Mouse (Mus musculus) heart, postnatal 0 days (tissue): ENCODE data around the gene Il2rb. TPM values are rescaled to one million over a fixed set of nuclear protein-coding genes. Genes with fewer than 3 reads are reported as not detected.

Experiments used
- ATAC-seq: fragments of 200-750 bp; cut with Nextera tagmentation; 2 replicates; pipeline ENCODE4 v1.8.0; 2017; ENCODE audit warnings: low read depth, moderate number of reproducible peaks, moderate library complexity; ENCODE audit not compliant: insufficient read depth
- DNase-seq: peaks from one replicate; pipeline ENCODE4 v3.0.0-alpha.2; 2016; ENCODE audit warnings: low spot score
- H3K27ac ChIP-seq: fragments of 300-500 bp; sonication (generic); 2 replicates; pipeline ENCODE4 v1.5.1; 2014; ENCODE audit warnings: low read depth, mild to moderate bottlenecking
- H3K27me3 ChIP-seq: fragments of 300-500 bp; sonication (generic); 2 replicates; pipeline ENCODE4 v1.6.1; 2014; ENCODE audit warnings: low read length, mixed read lengths; ENCODE audit not compliant: control insufficient read depth, insufficient read depth
- H3K36me3 ChIP-seq: fragments of 300-500 bp; sonication (generic); replicated peaks from 2 replicates; pipeline ENCODE4 v1.6.1; 2014; ENCODE audit warnings: low read length, mixed read lengths; ENCODE audit not compliant: control insufficient read depth, insufficient read depth
- H3K4me1 ChIP-seq: fragments of 300-500 bp; sonication (generic); 2 replicates; pipeline ENCODE4 v1.6.1; 2014; ENCODE audit warnings: antibody characterized with exemption; ENCODE audit not compliant: control insufficient read depth, insufficient read depth
- H3K4me2 ChIP-seq: fragments of 300-500 bp; sonication (generic); 2 replicates; pipeline ENCODE4 v1.6.1; 2014; ENCODE audit warnings: low read depth, mild to moderate bottlenecking, low read length, moderate library complexity
- H3K4me3 ChIP-seq: fragments of 300-500 bp; sonication (generic); 2 replicates; pipeline ENCODE4 v1.5.1; 2014; ENCODE audit warnings: low read depth, low read length
- H3K9ac ChIP-seq: fragments of 300-500 bp; sonication (generic); replicated peaks from 2 replicates; pipeline ENCODE4 v1.6.1; 2014; ENCODE audit warnings: low read depth, low read length, mixed read lengths
- H3K9me3 ChIP-seq: fragments of 300-500 bp; sonication (generic); replicated peaks from 2 replicates; pipeline ENCODE4 v1.6.1; 2016; ENCODE audit warnings: low read length; ENCODE audit not compliant: control insufficient read depth
- CTCF ChIP-seq: IDR thresholded peaks from 2 replicates; pipeline ENCODE4 v1.5.1; 2016; ENCODE audit warnings: antibody characterized with exemption, control low read depth, low read depth
- EP300 ChIP-seq: IDR thresholded peaks from 2 replicates; pipeline ENCODE4 v1.6.1; 2016; ENCODE audit warnings: antibody characterized with exemption, low read depth
- WGBS: fragments of 180-500 bp; shearing (Covaris S2); extraction: QIAGEN DNeasy Blood & Tissue Kit; methylation state at CpG from one replicate; pipeline ENCODE4 v1.1.7; 2014; 5-methylcytosine and 5-hydroxymethylcytosine counted together
- polyA plus RNA-seq: library from polyadenylated mRNA; unstranded; fragments of >200 nt; fragmentation: Nextera tagmentation; extraction: Ambion mirVana; gene quantifications from 2 replicates; pipeline ENCODE4 v1.2.1, GENCODE M21; 2015
- total RNA-seq: library from RNA; depleted of rRNA; stranded (reverse); fragments of >200 nt; gene quantifications from 2 replicates; pipeline ENCODE4 v1.2.3, GENCODE M21; 2014; ENCODE audit warnings: low replicate concordance

Il2rb gene
- total and polyA plus RNA-seq, 2 experiments from 2014 or later, result 0.08 TPM; not detected in 1

DNA sequence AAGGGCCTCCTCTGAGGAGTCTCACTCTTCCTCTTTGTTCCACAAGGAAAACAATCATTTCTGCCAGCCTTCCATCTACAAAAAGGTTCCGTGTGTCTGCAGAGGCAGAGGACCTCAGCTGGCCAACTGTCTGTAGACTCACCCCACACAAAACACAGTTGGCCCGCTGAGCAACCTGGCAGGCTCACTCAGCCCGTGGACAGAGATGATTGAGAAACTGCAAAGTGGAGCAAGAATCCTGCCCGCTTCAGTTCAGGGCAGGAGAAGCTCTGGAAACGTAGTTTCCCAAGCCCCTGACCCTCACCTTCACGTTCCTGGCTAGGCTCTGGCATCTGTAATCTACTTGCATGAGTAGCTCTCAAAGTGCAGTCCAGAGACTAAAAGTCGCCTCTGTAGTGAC is 48.0 kb downstream of the Il2rb start:
- DNase-seq (no peak), ATAC-seq (no peak)
- no peak overlapping the region for H3K27ac ChIP-seq
- TF ChIP-seq EP300 (no peak), CTCF (no peak)
- no peaks in the 10 kb centered on the region for H3K36me3 ChIP-seq
- H3K9me3 ChIP-seq, result no peaks in the 10 kb centered on the region
- H3K4me2 ChIP-seq, result no peak overlapping the region
- H3K4me3 ChIP-seq, result no peak overlapping the region
- no peak overlapping the region for H3K9ac ChIP-seq
- 34% methylated on average over 7 of the region's 7 CpGs for WGBS
- H3K27me3 ChIP-seq, result no peaks in the 10 kb centered on the region
- H3K4me1 ChIP-seq, result peaks cover 9% of the 10 kb centered on the region; the same call in 1 of the 2 replicates

- Histone ChIP-seq H3K9ac (no peak overlapping the region), H3K4me3 (no peak overlapping the region), H3K4me1 (no peaks in the 10 kb centered on the region), H3K9me3 (no peaks in the 10 kb centered on the region), H3K4me2 (no peak overlapping the region), H3K36me3 (no peaks in the 10 kb centered on the region), H3K27ac (no peak overlapping the region), H3K27me3 (no peaks in the 10 kb centered on the region)
- no peak for TF ChIP-seq CTCF
- TF ChIP-seq EP300, result no peak
- no peak for DNase-seq
- no peak for ATAC-seq
- WGBS, result 59% methylated on average over 6 of the region's 6 CpGs
Measured at GRCm38 (mm10) chr15:78443857-78444256, 51.2 kb downstream of the Il2rb start.

- TF ChIP-seq CTCF (no peak), EP300 (no peak)
- H3K9ac ChIP-seq, result no peak overlapping the region
- DNase-seq (no peak), ATAC-seq (no peak)
- 81% methylated on average over 19 of the region's 19 CpGs for WGBS
- no peak overlapping the region for H3K4me2 ChIP-seq
- H3K27ac ChIP-seq, result no peak overlapping the region
- no peaks in the 10 kb centered on the region for H3K27me3 ChIP-seq
- H3K4me1 ChIP-seq, result peaks cover 6% of the 10 kb centered on the region
- H3K4me3 ChIP-seq, result no peak overlapping the region
- no peaks in the 10 kb centered on the region for H3K9me3 ChIP-seq
- H3K36me3 ChIP-seq, result no peaks in the 10 kb centered on the region
Measured at GRCm38 (mm10) chr15:78442231-78442630, 52.8 kb downstream of the Il2rb start.

DNA sequence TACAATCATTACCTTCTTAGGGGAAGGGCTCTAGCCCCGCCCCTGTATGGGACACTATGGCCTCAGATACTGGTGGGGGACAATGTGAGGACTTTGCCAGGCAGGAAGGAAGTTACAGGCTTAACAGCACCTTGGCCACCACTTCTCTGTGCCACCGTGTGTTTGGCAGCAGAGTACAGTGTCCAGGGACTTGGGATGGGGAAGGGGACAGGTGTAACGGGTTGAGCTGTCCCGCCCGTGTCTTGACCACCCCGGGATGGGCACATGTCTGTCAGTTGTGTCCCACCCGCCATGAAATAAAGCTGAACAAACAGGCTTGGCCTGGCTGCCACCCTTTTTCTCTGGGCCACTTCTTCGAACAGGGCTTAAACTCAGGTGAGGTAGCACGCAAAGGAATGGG is 56.1 kb downstream of the Il2rb start:
- DNase-seq, result no peak
- no peaks in the 10 kb centered on the region for H3K9me3 ChIP-seq
- no peak overlapping the region for H3K4me3 ChIP-seq
- peaks cover 9% of the 10 kb centered on the region for H3K4me1 ChIP-seq
- H3K27ac ChIP-seq, result no peak overlapping the region
- ATAC-seq, result no peak
- no peak for TF ChIP-seq CTCF
- no peak for TF ChIP-seq EP300
- no peak overlapping the region for H3K9ac ChIP-seq
- H3K36me3 ChIP-seq, result no peaks in the 10 kb centered on the region; the same call in 1 of the 2 replicates
- 81% methylated on average over 8 of the region's 9 CpGs for WGBS
- no peaks in the 10 kb centered on the region for H3K27me3 ChIP-seq
- H3K4me2 ChIP-seq, result no peak overlapping the region

DNA sequence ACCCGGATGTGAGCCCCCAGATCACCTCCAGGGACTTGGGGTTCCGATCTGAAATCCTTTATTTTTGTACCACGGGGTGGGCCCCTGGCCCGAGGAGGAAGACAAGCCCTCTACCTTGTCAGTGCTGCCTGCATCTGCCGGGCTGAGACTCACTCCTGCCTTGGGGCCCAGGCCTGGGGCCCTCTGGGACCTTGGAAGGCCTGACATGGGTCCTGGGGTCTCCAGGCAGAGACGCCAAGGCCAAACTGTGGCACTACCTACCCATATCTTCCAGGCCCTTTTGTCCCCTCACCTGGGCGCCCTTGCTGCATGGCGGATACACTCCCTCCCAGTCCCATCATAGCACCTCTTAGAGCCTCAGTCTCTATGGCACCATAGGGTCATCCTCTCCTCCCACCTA is 56.6 kb downstream of the Il2rb start:
- no peak overlapping the region for H3K4me3 ChIP-seq
- no peak overlapping the region for H3K27ac ChIP-seq
- H3K36me3 ChIP-seq, result peaks cover under 1% of the 10 kb centered on the region
- no peak overlapping the region for H3K9ac ChIP-seq
- H3K27me3 ChIP-seq, result no peaks in the 10 kb centered on the region
- H3K4me2 ChIP-seq, result no peak overlapping the region
- peaks cover 9% of the 10 kb centered on the region for H3K4me1 ChIP-seq
- ATAC-seq (no peak), DNase-seq (no peak)
- TF ChIP-seq EP300 (no peak), CTCF (no peak)
- WGBS, result 58% methylated on average over 8 of the region's 8 CpGs
- H3K9me3 ChIP-seq, result no peaks in the 10 kb centered on the region

DNA sequence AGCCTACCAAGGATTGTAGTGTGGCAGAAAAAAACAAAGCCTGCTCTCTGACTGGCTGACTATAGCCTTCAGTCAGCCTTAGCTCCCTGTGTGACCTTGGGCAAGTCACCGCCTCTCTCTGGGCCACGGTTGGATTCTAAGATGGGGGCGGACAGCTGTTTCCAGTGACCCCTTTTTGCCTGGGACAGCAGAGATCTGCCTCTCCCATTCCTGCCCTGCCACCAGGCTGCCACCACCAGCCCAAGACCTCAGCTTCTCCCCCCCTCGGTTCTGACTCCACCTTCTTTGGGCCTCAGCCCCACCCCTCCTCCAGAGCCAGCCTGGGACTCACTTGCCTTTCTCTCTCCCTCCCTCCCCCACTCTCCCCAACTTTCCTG is 57.1 kb downstream of the Il2rb start:
- Histone ChIP-seq H3K27ac (peak overlapping the region; percentile 70; the same call in 1 of the 2 replicates), H3K27me3 (no peaks in the 10 kb centered on the region), H3K36me3 (peaks cover 5% of the 10 kb centered on the region), H3K4me1 (peaks cover 9% of the 10 kb centered on the region), H3K4me2 (no peak overlapping the region), H3K9me3 (no peaks in the 10 kb centered on the region), H3K9ac (no peak overlapping the region), H3K4me3 (no peak overlapping the region)
- DNase-seq (no peak), ATAC-seq (no peak)
- no peak for TF ChIP-seq CTCF
- TF ChIP-seq EP300, result no peak
- 39% methylated on average over 4 of the region's 4 CpGs for WGBS
